Mouse (Mus musculus) neural tube, embryonic 12.5 days (tissue): ENCODE data around the gene Il9r. TPM values are rescaled to one million over a fixed set of nuclear protein-coding genes. Genes with fewer than 3 reads are reported as not detected.

ENCODE experiments used
- ATAC-seq: fragments of 200-750 bp; cut with Nextera tagmentation; 2 replicates; pipeline ENCODE4 v1.8.0; 2017; ENCODE audit warnings: low read depth, mild to moderate bottlenecking, moderate TSS enrichment, moderate library complexity; ENCODE audit not compliant: low FRiP score
- H3K27ac ChIP-seq: fragments of 300-500 bp; sonication (generic); 2 replicates; pipeline ENCODE4 v1.5.1; 2016
- H3K27me3 ChIP-seq: fragments of 300-500 bp; sonication (generic); replicated peaks from 2 replicates; pipeline ENCODE4 v1.6.1; 2016; ENCODE audit warnings: mild to moderate bottlenecking
- H3K36me3 ChIP-seq: fragments of 300-500 bp; sonication (generic); 2 replicates; pipeline ENCODE4 v1.6.1; 2016; ENCODE audit warnings: mild to moderate bottlenecking
- H3K4me1 ChIP-seq: fragments of 300-500 bp; sonication (generic); 2 replicates; pipeline ENCODE4 v1.6.1; 2016
- H3K4me2 ChIP-seq: fragments of 300-500 bp; sonication (generic); replicated peaks from 2 replicates; pipeline ENCODE4 v1.6.1; 2016; ENCODE audit warnings: mild to moderate bottlenecking
- H3K4me3 ChIP-seq: fragments of 300-500 bp; sonication (generic); 2 replicates; pipeline ENCODE4 v1.5.1; 2016
- H3K9ac ChIP-seq: fragments of 300-500 bp; sonication (generic); 2 replicates; pipeline ENCODE4 v1.6.1; 2016; ENCODE audit warnings: mild to moderate bottlenecking
- H3K9me3 ChIP-seq: fragments of 300-500 bp; sonication (generic); 2 replicates; pipeline ENCODE4 v1.6.1; 2016; ENCODE audit warnings: mild to moderate bottlenecking
- WGBS: fragments of 180-500 bp; shearing (Covaris S2); methylation state at CpG from one replicate; pipeline ENCODE4 v1.1.7; 2016; 5-methylcytosine and 5-hydroxymethylcytosine counted together
- polyA plus RNA-seq: library from polyadenylated mRNA; unstranded; fragments of >200 nt; fragmentation: Nextera tagmentation; extraction: Ambion mirVana; gene quantifications from 2 replicates; pipeline ENCODE4 v1.2.1, GENCODE M21; 2016

Il9r gene
- polyA plus RNA-seq, 1 experiment from 2014 or later, result 0.08 TPM

- ATAC-seq, result no peak
- Histone ChIP-seq H3K4me3 (no peak overlapping the region), H3K4me1 (no peaks in the 10 kb centered on the region), H3K4me2 (no peak overlapping the region), H3K36me3 (peaks cover 64% of the 10 kb centered on the region), H3K9me3 (no peaks in the 10 kb centered on the region), H3K27me3 (no peaks in the 10 kb centered on the region), H3K9ac (no peak overlapping the region), H3K27ac (no peak overlapping the region)
- 90% methylated on average over 2 of the region's 2 CpGs for WGBS
These were observed 36.1 kb upstream of the Il9r start for GRCm38 (mm10) chr11:32236132-32236531.

GRCm38 (mm10) chr11:32235646-32236045, 35.6 kb upstream of the Il9r start:
- no peaks in the 10 kb centered on the region for H3K27me3 ChIP-seq
- no peak overlapping the region for H3K4me2 ChIP-seq
- no peak overlapping the region for H3K4me3 ChIP-seq
- H3K9me3 ChIP-seq, result no peaks in the 10 kb centered on the region
- H3K9ac ChIP-seq, result no peak overlapping the region
- no peak overlapping the region for H3K27ac ChIP-seq
- no peaks in the 10 kb centered on the region for H3K4me1 ChIP-seq
- ATAC-seq, result no peak
- WGBS, result 70% methylated on average over 3 of the region's 3 CpGs
- H3K36me3 ChIP-seq, result peaks cover 64% of the 10 kb centered on the region

- WGBS, result 93% methylated on average over 6 of the region's 6 CpGs
- Histone ChIP-seq H3K4me3 (no peak overlapping the region), H3K27me3 (no peaks in the 10 kb centered on the region), H3K9me3 (no peaks in the 10 kb centered on the region), H3K27ac (no peak overlapping the region), H3K9ac (no peak overlapping the region), H3K4me1 (no peaks in the 10 kb centered on the region), H3K36me3 (peaks cover 61% of the 10 kb centered on the region), H3K4me2 (no peak overlapping the region)
- no peak for ATAC-seq
These were observed 34.9 kb upstream of the Il9r start for GRCm38 (mm10) chr11:32234816-32235485.

- peaks cover 60% of the 10 kb centered on the region for H3K36me3 ChIP-seq
- H3K27ac ChIP-seq, result no peak overlapping the region
- H3K4me3 ChIP-seq, result no peak overlapping the region
- no peaks in the 10 kb centered on the region for H3K4me1 ChIP-seq
- H3K9ac ChIP-seq, result no peak overlapping the region
- 94% methylated on average over 3 of the region's 3 CpGs for WGBS
- ATAC-seq, result no peak
- H3K27me3 ChIP-seq, result no peaks in the 10 kb centered on the region
- no peak overlapping the region for H3K4me2 ChIP-seq
- H3K9me3 ChIP-seq, result no peaks in the 10 kb centered on the region
These were observed 33.8 kb upstream of the Il9r start for GRCm38 (mm10) chr11:32233895-32234294.

GRCm38 (mm10) chr11:32232848-32233247, 32.8 kb upstream of the Il9r start:
- WGBS, result 83% methylated on average over 10 of the region's 10 CpGs
- no peak for ATAC-seq

GRCm38 (mm10) chr11:32231125-32231524, 31.0 kb upstream of the Il9r start:
- H3K27ac ChIP-seq, result no peak overlapping the region
- no peak for ATAC-seq
- no peaks in the 10 kb centered on the region for H3K27me3 ChIP-seq
- H3K36me3 ChIP-seq, result peaks cover 61% of the 10 kb centered on the region
- H3K9me3 ChIP-seq, result no peaks in the 10 kb centered on the region
- no peak overlapping the region for H3K9ac ChIP-seq
- H3K4me2 ChIP-seq, result no peak overlapping the region
- 95% methylated on average over 2 of the region's 2 CpGs for WGBS
- H3K4me3 ChIP-seq, result no peak overlapping the region
- H3K4me1 ChIP-seq, result peaks cover 11% of the 10 kb centered on the region

More at GRCm38 (mm10) chr11:32232848-32233247, 32.8 kb upstream of the Il9r start:
- Histone ChIP-seq H3K9me3 (no peaks in the 10 kb centered on the region), H3K4me3 (no peak overlapping the region), H3K27me3 (no peaks in the 10 kb centered on the region), H3K9ac (no peak overlapping the region), H3K36me3 (peaks cover 64% of the 10 kb centered on the region), H3K27ac (no peak overlapping the region), H3K4me1 (no peaks in the 10 kb centered on the region), H3K4me2 (no peak overlapping the region)

- Histone ChIP-seq H3K9me3 (no peaks in the 10 kb centered on the region), H3K4me3 (no peak overlapping the region), H3K4me1 (peaks cover 12% of the 10 kb centered on the region), H3K4me2 (no peak overlapping the region), H3K36me3 (peaks cover 59% of the 10 kb centered on the region), H3K27ac (no peak overlapping the region), H3K9ac (no peak overlapping the region), H3K27me3 (no peaks in the 10 kb centered on the region)
- ATAC-seq, result no peak
- 88% methylated on average over 4 of the region's 4 CpGs for WGBS
These were observed 30.1 kb upstream of the Il9r start for GRCm38 (mm10) chr11:32230220-32230619.

- 94% methylated on average over 3 of the region's 3 CpGs for WGBS
- no peak overlapping the region for H3K27ac ChIP-seq
- H3K9ac ChIP-seq, result no peak overlapping the region
- H3K27me3 ChIP-seq, result 0 out of 2 replicates have a peak, but pooled peaks cover under 1% of the 10 kb centered on the region
- no peak overlapping the region for H3K4me2 ChIP-seq
- no peaks in the 10 kb centered on the region for H3K9me3 ChIP-seq
- no peak overlapping the region for H3K4me3 ChIP-seq
- H3K4me1 ChIP-seq, result peaks cover 21% of the 10 kb centered on the region
- ATAC-seq, result no peak
- peaks cover 43% of the 10 kb centered on the region for H3K36me3 ChIP-seq
These were observed 28.3 kb upstream of the Il9r start for GRCm38 (mm10) chr11:32228292-32228845.

- Histone ChIP-seq H3K4me1 (peaks cover 27% of the 10 kb centered on the region), H3K4me2 (peak overlapping the region; percentile 80), H3K27ac (no peak overlapping the region), H3K27me3 (peaks cover 9% of the 10 kb centered on the region), H3K9ac (no peak overlapping the region), H3K4me3 (no peak overlapping the region), H3K36me3 (peaks cover 35% of the 10 kb centered on the region), H3K9me3 (no peaks in the 10 kb centered on the region)
- no peak for ATAC-seq
- WGBS, result 92% methylated on average over 9 of the region's 9 CpGs
These were observed 27.5 kb upstream of the Il9r start for GRCm38 (mm10) chr11:32227555-32227954.

- peak; percentile 4; the same call in 1 of the 2 replicates for ATAC-seq
- no peak overlapping the region for H3K27ac ChIP-seq
- peak overlapping the region; percentile 63 for H3K4me3 ChIP-seq
- no peaks in the 10 kb centered on the region for H3K9me3 ChIP-seq
- H3K36me3 ChIP-seq, result peaks cover 30% of the 10 kb centered on the region
- WGBS, result 60% methylated on average over 1 of the region's 1 CpGs
- H3K9ac ChIP-seq, result peak overlapping the region; percentile 77
- peaks cover 33% of the 10 kb centered on the region for H3K4me1 ChIP-seq
- peaks cover 10% of the 10 kb centered on the region for H3K27me3 ChIP-seq
- peak overlapping the region; percentile 80 for H3K4me2 ChIP-seq
These were observed 27.0 kb upstream of the Il9r start for GRCm38 (mm10) chr11:32227041-32227440.

- Histone ChIP-seq H3K27me3 (peaks cover 10% of the 10 kb centered on the region), H3K9ac (peak within 1 kb of the TSS; percentile 77), H3K27ac (peak within 1 kb of the TSS; percentile 29; the same call in 1 of the 2 replicates), H3K4me3 (peak within 1 kb of the TSS; percentile 63), H3K4me2 (peak within 1 kb of the TSS; percentile 80), H3K9me3 (no peaks in the 10 kb centered on the region), H3K4me1 (peaks cover 38% of the 10 kb centered on the region), H3K36me3 (peaks cover 23% of the 10 kb centered on the region)
- ATAC-seq, result peak; percentile 79
- WGBS, result 3% methylated on average over 47 of the region's 47 CpGs
These were observed 26.2 kb upstream of the Il9r start, which contains the start of gene Mpg for GRCm38 (mm10) chr11:32226124-32226871. Mpg (plus strand) TSS chr11:32226505.
